Mouse (Mus musculus): ENCODE data around the gene Cic.
"Not testable (repeated sequence)": the region's sequence is repeated elsewhere in the genome, so short reads cannot be mapped to it uniquely, and the experiment has no call there.

The Cic gene

GRCm38 (mm10) chr7:25305956-25306613, 38.6 kb downstream of the Cic start, which contains the start of gene Tmem145:
TSS of gene Tmem145 (plus strand) at chr7:25306106.
- DNase-seq (ENCODE audit: low read depth, low spot score) = no peak

GRCm38 (mm10) chr7:25306614-25306996, 39.1 kb downstream of the Cic start:
- DNase-seq (ENCODE audit: low read depth, low spot score) = no peak

GRCm38 (mm10) chr7:25308702-25309318, 41.3 kb downstream of the Cic start:
- no peak for DNase-seq (ENCODE audit: low read depth, low spot score)

GRCm38 (mm10) chr7:25309425-25309824, 41.9 kb downstream of the Cic start:
- no peak for DNase-seq (ENCODE audit: low read depth, low spot score)

GRCm38 (mm10) chr7:25311193-25311592, 43.7 kb downstream of the Cic start:
- no peak for DNase-seq (ENCODE audit: low read depth, low spot score)

- no peak for DNase-seq (ENCODE audit: low read depth, low spot score)
Observed at GRCm38 (mm10) chr7:25313325-25313724, 45.8 kb downstream of the Cic start.

GRCm38 (mm10) chr7:25314606-25315305, 47.3 kb downstream of the Cic start:
- no peak for DNase-seq (ENCODE audit: low read depth, low spot score)

GRCm38 (mm10) chr7:25315306-25316041, 48.0 kb downstream of the Cic start:
- no peak for DNase-seq (ENCODE audit: low read depth, low spot score)

- DNase-seq (ENCODE audit: low read depth, low spot score) = peak; percentile 98
Observed at GRCm38 (mm10) chr7:25316532-25317445, 49.3 kb downstream of the Cic start, which contains the start of gene Megf8. TSS of gene Megf8 (plus strand) at chr7:25317164.

GRCm38 (mm10) chr7:25317446-25317999, 50.0 kb downstream of the Cic start:
- no peak for DNase-seq (ENCODE audit: low read depth, low spot score)

- DNase-seq (ENCODE audit: low read depth, low spot score) = no peak
Observed at GRCm38 (mm10) chr7:25322058-25322484, 54.6 kb downstream of the Cic start.

- DNase-seq (ENCODE audit: low read depth, low spot score) = no peak
Observed at GRCm38 (mm10) chr7:25323219-25323618, 55.7 kb downstream of the Cic start.

- DNase-seq (ENCODE audit: low read depth, low spot score) = not testable (repeated sequence)
Observed at GRCm38 (mm10) chr7:25325431-25325830, 57.9 kb downstream of the Cic start.

GRCm38 (mm10) chr7:25326233-25326632, 58.7 kb downstream of the Cic start:
- DNase-seq (ENCODE audit: low read depth, low spot score) = no peak

GRCm38 (mm10) chr7:25333596-25334307, 66.2 kb downstream of the Cic start:
- no peak for DNase-seq (ENCODE audit: low read depth, low spot score)

- DNase-seq (ENCODE audit: low read depth, low spot score) = no peak
Observed at GRCm38 (mm10) chr7:25334472-25334871, 67.0 kb downstream of the Cic start.

- DNase-seq (ENCODE audit: low read depth, low spot score) = no peak
Observed at GRCm38 (mm10) chr7:25339329-25339728, 71.8 kb downstream of the Cic start.

GRCm38 (mm10) chr7:25341000-25341784, 73.7 kb downstream of the Cic start:
- no peak for DNase-seq (ENCODE audit: low read depth, low spot score)
